16 mouse cellular contexts compared by ENCODE assay signal in the genomic region with DNA sequence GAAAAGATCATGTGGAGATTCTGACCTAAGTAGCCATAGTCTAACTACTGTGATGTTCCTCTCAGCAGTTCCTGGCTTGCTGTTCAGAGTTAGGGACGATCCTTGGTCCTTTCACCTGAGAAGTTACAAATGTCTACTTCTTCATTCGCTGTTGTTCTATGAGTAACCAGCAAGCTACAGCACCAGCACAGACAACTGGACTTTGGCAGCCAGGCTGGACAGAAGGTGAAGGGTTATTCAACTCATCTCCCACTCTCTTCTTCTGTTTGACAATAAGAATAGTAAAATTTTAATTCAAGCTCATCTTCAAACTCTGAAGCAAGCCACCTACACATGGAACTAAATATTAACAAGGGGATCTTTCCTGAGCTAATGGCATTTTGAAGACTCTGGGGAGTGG.
"Had no signal": no experiment of that assay in that cellular context is flagged by ENCODE, and none has a peak within 500 bp of the region (broad histone marks: within the 10 kb centered on the region; RNA-seq: fewer than 3 reads in every experiment).

No protein-coding gene starts in this region.

- H3K9me3 ChIP-seq: hindbrain, embryonic 15.5 days; limb, embryonic 15.5 days; liver, embryonic 15.5 days; midbrain, embryonic 10.5 days; neural tube, embryonic 15.5 days had no signal

- H3K27ac ChIP-seq: hindbrain, embryonic 15.5 days; limb, embryonic 15.5 days; liver, embryonic 15.5 days; midbrain, embryonic 10.5 days; neural tube, embryonic 15.5 days; stomach, postnatal 0 days had no signal

- H3K4me2 ChIP-seq: hindbrain, embryonic 15.5 days; limb, embryonic 15.5 days; liver, embryonic 15.5 days; lung, embryonic 14.5 days; neural tube, embryonic 15.5 days had no signal

- H3K9ac ChIP-seq: hindbrain, embryonic 15.5 days; limb, embryonic 15.5 days; liver, embryonic 15.5 days; lung, embryonic 14.5 days; neural tube, embryonic 15.5 days had no signal

- H3K27me3 ChIP-seq: hindbrain, embryonic 15.5 days; limb, embryonic 15.5 days; liver, embryonic 15.5 days; neural tube, embryonic 15.5 days had no signal

- H3K4me3 ChIP-seq: hindbrain, embryonic 15.5 days; limb, embryonic 15.5 days; liver, embryonic 15.5 days; midbrain, embryonic 10.5 days; myocyte; neural tube, embryonic 15.5 days had no signal

- ATAC-seq: intestine, embryonic 16.5 days had no signal

- H3K4me1 ChIP-seq: hindbrain, embryonic 15.5 days; limb, embryonic 15.5 days; neural tube, embryonic 15.5 days had no signal

- H3K36me3 ChIP-seq: hindbrain, embryonic 15.5 days; limb, embryonic 15.5 days; liver, embryonic 15.5 days; neural tube, embryonic 15.5 days had no signal

- DNase-seq: layer of hippocampus, adult 9-11 months; layer of hippocampus, postnatal 36 days; lung, embryonic 14.5 days; lung, postnatal 10 days; lung, postnatal 4 days; midbrain, embryonic 14.5 days; right cerebral cortex, adult 18-20 months; thymus, postnatal 4 days had no signal
